In the genomic region with DNA sequence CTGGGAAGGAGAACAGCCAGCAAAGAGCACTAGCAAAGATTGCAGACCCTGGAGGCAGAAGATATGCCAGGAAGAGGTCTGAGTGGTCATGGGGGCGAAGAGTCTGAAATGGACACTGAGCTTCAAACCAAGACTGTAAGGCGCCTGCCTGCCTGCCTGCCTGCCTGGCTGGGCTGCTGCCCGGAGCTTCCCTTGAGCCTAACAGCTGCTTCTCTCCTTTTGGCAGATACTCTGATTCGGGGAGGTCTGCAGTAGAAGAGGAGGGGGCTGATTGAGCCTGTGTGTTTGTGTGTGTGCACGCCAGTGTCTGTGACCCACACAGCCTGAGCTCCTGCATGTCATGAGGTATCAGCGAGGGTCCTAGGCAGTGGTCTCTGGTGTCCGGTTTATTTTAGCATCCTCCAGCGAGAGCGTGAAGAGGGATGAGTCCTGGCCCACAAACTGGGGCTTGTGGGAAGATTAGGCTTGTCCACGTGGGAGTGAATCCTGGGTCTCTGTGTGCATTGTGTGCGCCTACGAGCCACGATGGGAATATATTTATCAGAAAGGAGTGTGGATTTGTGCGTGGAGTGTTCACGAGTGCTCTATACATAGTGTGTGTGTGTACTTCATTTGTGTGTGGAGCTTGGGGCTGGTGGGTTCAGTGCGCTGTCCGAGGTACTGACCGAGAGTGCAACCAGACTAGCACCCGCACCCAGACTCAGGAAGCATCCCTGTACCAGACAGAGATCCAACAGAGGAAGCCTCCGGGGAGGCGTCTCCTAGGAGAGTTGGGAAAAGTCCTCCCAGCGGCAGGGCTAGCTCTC, we compare ENCODE assay signal across 9 mouse cellular contexts. TPM values are rescaled to one million over a fixed set of nuclear protein-coding genes. Genes with fewer than 3 reads are reported as not detected.
A peak's percentile ranks its signal among the peaks of the same experiment; 100 is the strongest.
DNase-seq lines count a peak whose midpoint lies in the region; ATAC-seq lines count a peak whose summit lies in the region.
"Had no signal": no experiment of that assay in that cellular context is flagged by ENCODE, and none has a peak within 500 bp of the region (broad histone marks: within the 10 kb centered on the region; RNA-seq: fewer than 3 reads in every experiment).

No protein-coding gene starts in this region.

- no peak overlapping the region; the same call in 1 of the 2 replicates for H3K27ac ChIP-seq in forebrain, embryonic 13.5 days
- H3K27ac ChIP-seq in neural tube, embryonic 11.5 days (ENCODE audit: low read depth, low read length) = no peak overlapping the region

- WGBS in forebrain, embryonic 13.5 days = 14% methylated on average over 22 of the region's 22 CpGs
- WGBS in neural tube, embryonic 11.5 days = 18% methylated on average over 22 of the region's 22 CpGs

- H3K36me3 ChIP-seq in forebrain, embryonic 13.5 days (ENCODE audit: poor library complexity, severe bottlenecking) = no peaks in the 10 kb centered on the region
- no peaks in the 10 kb centered on the region; the same call in 1 of the 2 replicates for H3K36me3 ChIP-seq in neural tube, embryonic 11.5 days (ENCODE audit: control insufficient read depth, insufficient read depth, low read length)

- H3K4me3 ChIP-seq in forebrain, embryonic 13.5 days = peak overlapping the region; percentile 61
- H3K4me3 ChIP-seq in neural tube, embryonic 11.5 days (ENCODE audit: low read depth, low read length) = peak overlapping the region; percentile 50

- H3K9ac ChIP-seq in forebrain, embryonic 13.5 days = peak overlapping the region; percentile 86
- peak overlapping the region; percentile 78 for H3K9ac ChIP-seq in neural tube, embryonic 11.5 days (ENCODE audit: low read length)

- no peaks in the 10 kb centered on the region for H3K9me3 ChIP-seq in forebrain, embryonic 13.5 days (replicated peaks)
- H3K9me3 ChIP-seq in neural tube, embryonic 11.5 days (ENCODE audit: control insufficient read depth, low read length) = no peaks in the 10 kb centered on the region

- peak; percentile 19 for DNase-seq in cerebellum, adult 11-12 months
- peak; percentile 42 for DNase-seq in right cerebral cortex, adult 18-20 months
- DNase-seq in right cerebral cortex, postnatal 36 days (ENCODE audit: low spot score in 2 of 2) = no peak
- DNase-seq in kidney, postnatal 4 days = peak; percentile 84 to 85
- peak; percentile 71 for DNase-seq in neural tube, embryonic 11.5 days (ENCODE audit: low spot score)
- no peak for DNase-seq in urinary bladder, postnatal 36 days (ENCODE audit: low spot score in 2 of 2)

- H3K27me3 ChIP-seq in forebrain, embryonic 13.5 days = peaks cover 20% of the 10 kb centered on the region
- peaks cover 3% of the 10 kb centered on the region; the same call in 1 of the 2 replicates for H3K27me3 ChIP-seq in neural tube, embryonic 11.5 days (ENCODE audit: control insufficient read depth, insufficient read depth, low read length)

- peaks cover 62% of the 10 kb centered on the region for H3K4me1 ChIP-seq in forebrain, embryonic 13.5 days
- H3K4me1 ChIP-seq in neural tube, embryonic 11.5 days (ENCODE audit: control insufficient read depth, insufficient read depth, low read length) = peaks cover 19% of the 10 kb centered on the region

- no peak for ATAC-seq in cerebellum, adult (ENCODE audit: insufficient number of reproducible peaks, low FRiP score, low TSS enrichment)
- no peak for ATAC-seq in forebrain, embryonic 13.5 days
- ATAC-seq in neural tube, embryonic 11.5 days (ENCODE audit: insufficient read depth, low FRiP score, low TSS enrichment) = no peak

- H3K4me2 ChIP-seq in forebrain, embryonic 13.5 days = peak overlapping the region; percentile 89
- peak overlapping the region; percentile 79 for H3K4me2 ChIP-seq in neural tube, embryonic 11.5 days (ENCODE audit: low read depth)

RNA-seq across cellular contexts. Expression of gene Disp3, which starts 1.3 kb away (rescaled TPM):
- 6.3 and 6.5 TPM in 2 replicates for polyA plus RNA-seq in forebrain, embryonic 13.5 days (2015; fragmentation: Nextera tagmentation; extraction: Ambion mirVana)
- 13.1 and 14.2 TPM in 2 replicates for polyA plus RNA-seq in neural tube, embryonic 11.5 days (2014; fragmentation: Nextera tagmentation; extraction: Ambion mirVana)
- polyA plus RNA-seq: liver, adult 2 months had no signal

Comparison
In these comparisons a context has a peak if more than half of its experiments do, and no peak if none do; other contexts are left out.
1. DNase-seq: peak in cerebellum, adult 11-12 months (single experiment), right cerebral cortex, adult 18-20 months (single experiment), kidney, postnatal 4 days (2 of 2) and neural tube, embryonic 11.5 days (single experiment); none in right cerebral cortex, postnatal 36 days (0 of 2) and urinary bladder, postnatal 36 days (0 of 2).